Mouse (Mus musculus) CD4-positive, CD25-positive, alpha-beta regulatory T cell, adult 4 months (primary cell): ENCODE results near the gene Foxn3. TPM values are rescaled to one million over a fixed set of nuclear protein-coding genes. Genes with fewer than 3 reads are reported as not detected.

ENCODE experiments used
- ATAC-seq: one replicate; pipeline ENCODE4 v1.8.0; 2017
- polyA plus RNA-seq, 2 experiments: library from polyadenylated mRNA; unstranded; fragments of 100-300 nt; shearing (Covaris generic); gene quantifications; one replicate each; pipeline ENCODE4 v1.2.1; 2017

The Foxn3 gene
- polyA plus RNA-seq, 2 experiments from 2014 or later, result 129 to 166 TPM

- no peak for ATAC-seq
Observed at GRCm38 (mm10) chr12:99154230-99154629, 409.2 kb downstream of the Foxn3 start.

GRCm38 (mm10) chr12:99153664-99154063 lies 409.7 kb downstream of the Foxn3 start:
- no peak for ATAC-seq

GRCm38 (mm10) chr12:99150126-99150525 lies 413.3 kb downstream of the Foxn3 start:
- ATAC-seq, result no peak

- ATAC-seq, result no peak
Observed at GRCm38 (mm10) chr12:99149193-99149592, 414.2 kb downstream of the Foxn3 start.
